Mouse (Mus musculus) testis, adult 2 months (tissue): ENCODE results near the gene Dram1. TPM values are rescaled to one million over a fixed set of nuclear protein-coding genes. Genes with fewer than 3 reads are reported as not detected.

Source experiments
- H3K27ac ChIP-seq: fragments of 200-500 bp; 2 replicates; pipeline ENCODE4 v1.5.1; 2012; ENCODE audit warnings: low read depth, low read length; ENCODE audit not compliant: control insufficient read depth, insufficient read depth
- H3K27me3 ChIP-seq: fragments of 200-500 bp; 2 replicates; pipeline ENCODE4 v1.6.1; 2012; ENCODE audit warnings: mild to moderate bottlenecking, low read length, moderate library complexity; ENCODE audit not compliant: control insufficient read depth, insufficient read depth
- H3K36me3 ChIP-seq: fragments of 200-500 bp; 2 replicates; pipeline ENCODE4 v1.6.1; 2012; ENCODE audit warnings: mild to moderate bottlenecking, low read length; ENCODE audit not compliant: control insufficient read depth, insufficient read depth
- H3K4me1 ChIP-seq: fragments of 200-500 bp; 2 replicates; pipeline ENCODE4 v1.6.1; 2012; ENCODE audit warnings: low read length; ENCODE audit not compliant: control insufficient read depth, insufficient read depth
- H3K4me3 ChIP-seq: fragments of 200-500 bp; 2 replicates; pipeline ENCODE4 v1.5.1; 2012; ENCODE audit warnings: low read depth, mild to moderate bottlenecking, low read length, moderate library complexity, mixed read lengths; ENCODE audit not compliant: control insufficient read depth
- CTCF ChIP-seq: fragments of 200-500 bp; IDR thresholded peaks from 2 replicates; pipeline ENCODE4 v1.5.1; 2012; ENCODE audit warnings: low read depth, mild to moderate bottlenecking, inconsistent platforms, low read length, moderate library complexity; ENCODE audit not compliant: control insufficient read depth, insufficient read depth, insufficient replicate concordance
- POLR2A ChIP-seq: fragments of 200-500 bp; IDR thresholded peaks from 2 replicates; pipeline ENCODE4 v1.6.1; 2012; ENCODE audit warnings: low read depth, mild to moderate bottlenecking, inconsistent platforms, low read length, moderate library complexity; ENCODE audit not compliant: control insufficient read depth
- polyA plus RNA-seq: library from polyadenylated mRNA; depleted of rRNA; stranded (reverse); fragments of >200 nt; gene quantifications from 2 replicates; pipeline ENCODE4 v1.2.3, GENCODE M21; 2012

Gene Dram1
- polyA plus RNA-seq, 1 experiment = 34.2 TPM

GRCm38 (mm10) chr10:88364221-88364620 is 14.7 kb downstream of the Dram1 start:
- no peaks in the 10 kb centered on the region for H3K4me1 ChIP-seq
- no peak overlapping the region for H3K27ac ChIP-seq
- no peaks in the 10 kb centered on the region for H3K27me3 ChIP-seq
- H3K4me3 ChIP-seq = peak overlapping the region; percentile 72
- TF ChIP-seq POLR2A (no peak), CTCF (no peak)
- no peaks in the 10 kb centered on the region for H3K36me3 ChIP-seq

- Histone ChIP-seq H3K27me3 (no peaks in the 10 kb centered on the region; the same call in 1 of the 2 replicates), H3K4me3 (no peak overlapping the region; the same call in 1 of the 2 replicates), H3K36me3 (no peaks in the 10 kb centered on the region), H3K27ac (no peak overlapping the region), H3K4me1 (peaks cover 2% of the 10 kb centered on the region; the same call in 1 of the 2 replicates)
- TF ChIP-seq CTCF (no peak), POLR2A (no peak)
These were observed 16.7 kb downstream of the Dram1 start for GRCm38 (mm10) chr10:88362218-88362617.

GRCm38 (mm10) chr10:88356983-88357559 is 21.8 kb downstream of the Dram1 start:
- H3K27ac ChIP-seq = peak overlapping the region; percentile 59; the same call in 1 of the 2 replicates
- H3K4me1 ChIP-seq = peaks cover 4% of the 10 kb centered on the region; the same call in 1 of the 2 replicates
- H3K4me3 ChIP-seq = peak overlapping the region; percentile 87
- no peaks in the 10 kb centered on the region; the same call in 1 of the 2 replicates for H3K27me3 ChIP-seq
- H3K36me3 ChIP-seq = no peaks in the 10 kb centered on the region
- peak; percentile 62 for TF ChIP-seq POLR2A
- no peak for TF ChIP-seq CTCF

- H3K4me1 ChIP-seq = peaks cover 4% of the 10 kb centered on the region; the same call in 1 of the 2 replicates
- H3K4me3 ChIP-seq = peak overlapping the region; percentile 87
- peak overlapping the region; percentile 49; the same call in 1 of the 2 replicates for H3K27ac ChIP-seq
- H3K27me3 ChIP-seq = no peaks in the 10 kb centered on the region; the same call in 1 of the 2 replicates
- no peaks in the 10 kb centered on the region for H3K36me3 ChIP-seq
- TF ChIP-seq POLR2A = no peak; the same call in 1 of the 2 replicates
- TF ChIP-seq CTCF = no peak
These were observed 22.5 kb downstream of the Dram1 start for GRCm38 (mm10) chr10:88356114-88356982.

- H3K4me1 ChIP-seq = peaks cover 4% of the 10 kb centered on the region; the same call in 1 of the 2 replicates
- H3K27ac ChIP-seq = peak overlapping the region; percentile 22; the same call in 1 of the 2 replicates
- peak overlapping the region; percentile 86 for H3K4me3 ChIP-seq
- no peaks in the 10 kb centered on the region; the same call in 1 of the 2 replicates for H3K27me3 ChIP-seq
- H3K36me3 ChIP-seq = no peaks in the 10 kb centered on the region
- TF ChIP-seq POLR2A = no peak
- no peak for TF ChIP-seq CTCF
These were observed 24.3 kb downstream of the Dram1 start for GRCm38 (mm10) chr10:88354599-88354998.

GRCm38 (mm10) chr10:88352549-88352948 is 26.3 kb downstream of the Dram1 start:
- peak overlapping the region; percentile 86 for H3K4me3 ChIP-seq
- H3K36me3 ChIP-seq = no peaks in the 10 kb centered on the region
- TF ChIP-seq POLR2A (no peak), CTCF (no peak)
- peaks cover 4% of the 10 kb centered on the region; the same call in 1 of the 2 replicates for H3K4me1 ChIP-seq
- no peaks in the 10 kb centered on the region; the same call in 1 of the 2 replicates for H3K27me3 ChIP-seq
- no peak overlapping the region for H3K27ac ChIP-seq

- H3K36me3 ChIP-seq = no peaks in the 10 kb centered on the region
- TF ChIP-seq POLR2A (no peak), CTCF (no peak)
- no peaks in the 10 kb centered on the region; the same call in 1 of the 2 replicates for H3K4me1 ChIP-seq
- no peaks in the 10 kb centered on the region for H3K27me3 ChIP-seq
- H3K27ac ChIP-seq = no peak overlapping the region
- H3K4me3 ChIP-seq = no peak overlapping the region
These were observed 27.3 kb downstream of the Dram1 start for GRCm38 (mm10) chr10:88351411-88352103.
